Mouse (Mus musculus): ENCODE data around the gene Sapcd1.
A peak's percentile ranks its signal among the peaks of the same experiment; 100 is the strongest.

The Sapcd1 gene

GRCm38 (mm10) chr17:35027277-35028068, at the start of gene Sapcd1:
Sapcd1 (minus strand) TSS chr17:35028016.
- no peak for DNase-seq (ENCODE audit: low read depth, low spot score)

GRCm38 (mm10) chr17:35077285-35077684, 49.5 kb upstream of the Sapcd1 start:
- no peak for DNase-seq (ENCODE audit: low read depth, low spot score)

GRCm38 (mm10) chr17:35076507-35077176, 48.8 kb upstream of the Sapcd1 start, which contains the start of gene Ly6g6e:
Ly6g6e (plus strand) TSS chr17:35076902.
- DNase-seq (ENCODE audit: low read depth, low spot score) = no peak

- no peak for DNase-seq (ENCODE audit: low read depth, low spot score)
Observed at GRCm38 (mm10) chr17:35074097-35074496, 46.3 kb upstream of the Sapcd1 start.

- no peak for DNase-seq (ENCODE audit: low read depth, low spot score)
Observed at GRCm38 (mm10) chr17:35071454-35071853, 43.6 kb upstream of the Sapcd1 start.

- no peak for DNase-seq (ENCODE audit: low read depth, low spot score)
Observed at GRCm38 (mm10) chr17:35070556-35071229, 42.9 kb upstream of the Sapcd1 start.

GRCm38 (mm10) chr17:35068213-35068914, 40.5 kb upstream of the Sapcd1 start:
- DNase-seq (ENCODE audit: low read depth, low spot score) = no peak

GRCm38 (mm10) chr17:35066084-35066483, 38.3 kb upstream of the Sapcd1 start, which contains the start of gene Mpig6b:
Mpig6b (minus strand) TSS chr17:35066184.
- DNase-seq (ENCODE audit: low read depth, low spot score) = no peak

- DNase-seq (ENCODE audit: low read depth, low spot score) = peak; percentile 56
Observed at GRCm38 (mm10) chr17:35064951-35065947, 37.4 kb upstream of the Sapcd1 start, which contains the start of gene Ly6g6c. Ly6g6c (plus strand) TSS chr17:35065388.

- DNase-seq (ENCODE audit: low read depth, low spot score) = no peak
Observed at GRCm38 (mm10) chr17:35064378-35064877, 36.6 kb upstream of the Sapcd1 start.

- no peak for DNase-seq (ENCODE audit: low read depth, low spot score)
Observed at GRCm38 (mm10) chr17:35063466-35063865, 35.6 kb upstream of the Sapcd1 start.

GRCm38 (mm10) chr17:35061299-35061698, 33.5 kb upstream of the Sapcd1 start:
- no peak for DNase-seq (ENCODE audit: low read depth, low spot score)

- no peak for DNase-seq (ENCODE audit: low read depth, low spot score)
Observed at GRCm38 (mm10) chr17:35060737-35061297, 33.0 kb upstream of the Sapcd1 start.

- DNase-seq (ENCODE audit: low read depth, low spot score) = no peak
Observed at GRCm38 (mm10) chr17:35060071-35060470, 32.3 kb upstream of the Sapcd1 start.

- peak; percentile 67 for DNase-seq (ENCODE audit: low read depth, low spot score)
Observed at GRCm38 (mm10) chr17:35058911-35059892, 31.4 kb upstream of the Sapcd1 start, which contains the start of gene Ddah2. Ddah2 (plus strand) TSS chr17:35059035.

GRCm38 (mm10) chr17:35058316-35058715, 30.5 kb upstream of the Sapcd1 start:
- no peak for DNase-seq (ENCODE audit: low read depth, low spot score)

GRCm38 (mm10) chr17:35057090-35057489, 29.3 kb upstream of the Sapcd1 start:
- no peak for DNase-seq (ENCODE audit: low read depth, low spot score)

GRCm38 (mm10) chr17:35055691-35056495, 28.1 kb upstream of the Sapcd1 start:
- no peak for DNase-seq (ENCODE audit: low read depth, low spot score)

Data from WW6 (cell line).